Mouse (Mus musculus): Measurements from ENCODE around the gene Helt.

Helt gene

DNA sequence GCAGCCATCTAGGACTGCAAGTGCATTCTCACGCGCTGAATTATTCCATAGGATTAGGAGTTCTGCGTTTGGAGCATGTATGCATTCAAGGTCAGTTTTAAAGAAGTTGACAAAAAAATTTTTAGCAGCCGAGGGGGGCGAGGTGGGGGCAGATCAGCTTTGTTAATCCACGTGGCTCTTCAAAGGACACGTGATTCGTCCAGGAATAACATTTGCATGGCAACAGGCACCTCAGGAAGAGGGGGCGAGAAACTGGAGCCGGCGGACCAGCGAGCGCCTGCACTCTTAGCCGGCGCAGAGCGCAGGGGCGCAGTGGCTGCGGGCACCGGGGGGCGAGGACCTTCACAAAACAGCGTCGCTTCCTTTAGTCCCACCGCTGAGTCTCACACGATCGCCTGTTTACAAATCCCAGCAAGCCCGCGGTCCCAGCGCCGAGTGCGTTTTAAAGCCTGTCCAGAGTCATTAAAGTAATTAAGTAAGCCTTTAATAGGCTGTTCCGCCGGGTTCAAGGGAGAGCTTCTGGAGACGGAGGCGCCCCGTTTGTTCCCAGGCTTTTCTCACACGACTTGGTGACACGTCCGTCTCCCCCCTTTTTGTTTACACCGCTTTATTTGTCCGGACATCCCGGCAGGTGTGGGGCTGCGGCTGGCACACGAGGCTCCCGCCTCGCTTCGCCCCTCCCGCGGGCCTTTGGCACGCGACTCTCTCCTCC is at the start of gene Helt:
TSS of gene Helt (minus strand) at position 491 of the 712 bp plus-strand sequence.
- no peak for DNase-seq (ENCODE audit: low read depth, low spot score)

DNA sequence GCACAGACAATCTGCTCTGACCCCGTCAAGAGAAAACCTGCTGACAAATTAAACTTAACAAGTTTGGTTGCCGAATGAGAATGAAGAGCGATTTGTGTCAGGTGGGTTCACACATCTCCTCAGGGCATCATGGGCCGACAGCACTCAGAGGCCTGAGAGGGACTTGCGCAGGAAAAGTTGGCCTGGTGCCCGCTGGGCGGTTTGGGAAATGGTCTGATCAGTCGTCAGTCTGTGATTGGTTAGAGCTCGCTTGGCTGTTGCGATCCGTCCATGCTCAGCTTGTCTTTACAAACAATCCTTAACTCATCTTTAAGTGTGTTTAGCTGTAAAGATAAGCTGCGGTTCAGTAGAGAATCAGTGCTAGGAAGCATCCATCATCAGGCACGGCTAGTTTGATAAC is 47.8 kb upstream of the Helt start:
- DNase-seq (ENCODE audit: low read depth, low spot score) = no peak

DNA sequence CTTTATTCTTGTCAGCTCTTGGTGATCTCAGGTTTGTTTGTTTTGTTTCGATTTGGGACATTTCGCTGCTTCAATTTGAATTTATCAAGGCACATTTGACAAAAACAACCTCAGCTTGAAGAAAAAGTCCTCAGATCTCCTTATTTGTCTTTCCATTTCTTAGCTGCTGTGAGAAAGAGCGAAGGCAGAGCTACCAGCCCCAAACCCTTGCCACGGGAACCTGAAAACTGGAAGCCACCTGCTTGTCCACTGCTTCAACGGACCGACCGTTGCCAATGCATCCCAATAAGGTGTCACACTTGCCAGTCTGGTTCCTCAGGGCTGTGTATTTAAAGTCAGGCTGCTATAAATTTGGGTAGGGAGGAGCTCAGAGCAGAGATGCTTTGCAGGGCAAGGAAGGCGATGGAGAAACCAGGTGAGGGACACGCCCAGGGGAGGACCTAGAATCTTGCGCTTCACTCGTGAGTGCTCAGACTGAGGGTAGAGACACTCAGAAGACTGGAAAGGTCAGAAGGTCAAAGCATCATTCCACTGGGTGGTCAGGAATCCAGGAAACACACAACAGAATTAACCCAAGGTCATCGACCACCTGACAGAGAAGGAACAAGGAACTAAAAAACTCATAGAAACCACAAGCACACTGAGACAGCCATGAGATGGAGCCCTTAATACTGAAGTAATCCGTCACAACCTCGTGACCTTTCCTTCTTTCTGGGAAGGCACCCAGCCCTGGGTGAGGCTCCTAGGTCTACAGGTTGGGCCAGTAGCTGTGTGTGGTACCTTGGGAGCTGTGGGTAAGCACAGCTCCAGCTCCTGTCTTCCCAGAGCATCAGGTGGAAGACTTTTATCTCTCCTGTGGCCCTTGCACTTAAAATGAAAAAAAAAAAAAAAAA is 46.2 kb upstream of the Helt start:
- DNase-seq (ENCODE audit: low read depth, low spot score) = no peak

DNA sequence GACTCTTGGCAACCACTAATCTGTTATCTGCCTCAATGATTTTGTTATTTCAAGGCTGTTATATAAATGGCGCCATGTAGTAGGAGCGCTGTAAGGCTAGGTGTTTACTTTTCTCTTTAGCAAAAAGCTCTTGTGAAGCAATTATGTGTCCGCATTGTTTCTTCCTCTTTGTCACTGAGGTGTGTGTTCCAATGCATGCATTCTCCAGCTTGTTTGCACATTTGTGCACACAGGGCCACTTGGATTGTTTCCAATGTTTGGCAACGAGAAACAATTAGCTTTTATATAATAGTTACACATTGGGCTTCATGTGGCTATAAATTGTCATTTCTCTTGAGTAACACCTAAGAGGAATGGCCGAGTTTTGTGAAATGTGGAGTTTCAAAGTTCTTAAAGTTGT is 44.8 kb upstream of the Helt start:
- no peak for DNase-seq (ENCODE audit: low read depth, low spot score)

DNA sequence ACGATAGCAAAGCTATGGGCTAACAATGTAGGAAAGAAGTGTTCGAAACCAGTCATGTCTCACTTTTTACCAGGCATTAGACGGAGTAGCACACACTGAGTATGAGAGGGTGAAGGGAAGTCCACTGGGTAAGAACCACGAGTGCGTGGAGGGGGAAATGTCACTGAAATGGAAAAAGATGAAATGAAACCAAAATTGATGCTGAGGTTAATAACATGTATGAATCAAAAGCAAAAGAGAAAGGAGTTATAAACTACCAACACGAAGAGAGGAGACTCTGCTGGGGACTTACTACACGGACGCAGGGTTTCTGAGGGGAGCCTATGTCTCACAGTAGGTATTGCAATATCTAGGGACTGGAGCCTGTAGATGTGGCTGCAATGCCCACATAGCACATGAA is 41.9 kb upstream of the Helt start:
- DNase-seq (ENCODE audit: low read depth, low spot score) = no peak

DNA sequence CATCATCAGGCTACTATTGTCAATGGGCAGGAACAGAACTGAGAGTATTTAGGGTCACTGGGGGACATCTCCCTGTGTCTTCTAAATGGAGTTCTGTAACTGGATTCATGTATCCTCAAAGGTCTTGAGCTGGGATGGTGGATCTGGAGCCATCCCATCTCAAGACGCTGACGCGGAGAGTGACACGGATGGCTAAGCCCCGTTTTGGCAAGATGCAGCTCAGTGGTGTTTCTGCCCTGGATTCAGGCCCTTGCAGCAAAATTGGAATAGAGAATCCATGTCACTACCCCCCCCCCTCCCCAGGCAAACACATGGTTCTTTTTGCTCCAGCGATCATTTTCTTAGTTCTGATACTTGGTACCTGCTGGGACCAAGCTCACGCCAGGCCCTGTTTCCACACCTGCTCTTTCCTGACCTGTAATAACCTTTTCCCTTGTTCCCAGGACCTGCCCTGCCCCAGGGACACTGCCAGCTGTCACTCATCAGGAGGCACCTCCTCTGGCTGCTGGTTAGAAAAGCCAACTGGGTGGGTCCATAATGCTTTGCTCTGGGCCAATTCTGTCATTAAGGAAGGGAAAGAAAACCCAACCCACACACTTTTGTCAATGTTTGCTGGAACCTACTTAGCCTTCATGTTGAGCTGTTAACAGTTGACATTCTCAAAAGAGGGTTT is 38.1 kb upstream of the Helt start:
- no peak for DNase-seq (ENCODE audit: low read depth, low spot score)

DNA sequence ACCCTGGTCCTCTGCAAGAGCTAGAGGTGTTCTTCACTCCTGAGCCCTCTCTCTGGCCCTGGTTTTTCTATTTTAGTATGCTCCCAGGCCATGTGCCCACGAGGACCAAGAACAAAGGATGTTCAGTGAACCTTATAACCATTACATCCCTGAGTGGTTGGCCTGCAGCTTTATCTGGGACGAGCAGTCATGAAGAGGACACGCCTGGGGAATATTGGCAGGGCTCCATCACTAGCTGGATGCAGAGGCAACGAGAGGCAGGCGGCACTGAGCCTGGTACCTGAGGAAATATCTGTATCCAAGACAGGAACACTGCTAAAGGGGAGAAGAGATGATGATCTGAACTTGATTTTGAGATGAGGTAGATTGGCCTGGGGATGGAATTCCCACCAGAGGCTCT is 37.3 kb upstream of the Helt start:
- no peak for DNase-seq (ENCODE audit: low read depth, low spot score)

DNA sequence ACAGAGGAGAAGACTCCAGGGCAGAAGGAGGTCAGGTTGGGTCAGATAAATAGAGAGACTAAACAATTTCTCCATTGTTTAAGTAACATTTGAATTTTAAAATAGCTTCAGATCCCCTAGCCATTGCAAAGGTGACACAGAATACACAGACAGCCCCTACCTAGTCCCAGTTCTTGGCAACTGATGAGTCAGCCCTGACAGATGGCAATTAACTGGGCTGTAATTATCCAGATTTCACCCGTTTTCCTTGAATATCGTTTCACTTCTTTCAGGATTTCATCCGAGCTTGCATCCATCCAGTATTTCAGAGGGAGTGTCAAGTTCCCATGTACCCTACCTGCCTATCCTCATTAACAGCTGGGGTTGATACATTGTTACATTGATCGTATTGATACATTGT is 34.9 kb upstream of the Helt start:
- no peak for DNase-seq (ENCODE audit: low read depth, low spot score)

DNA sequence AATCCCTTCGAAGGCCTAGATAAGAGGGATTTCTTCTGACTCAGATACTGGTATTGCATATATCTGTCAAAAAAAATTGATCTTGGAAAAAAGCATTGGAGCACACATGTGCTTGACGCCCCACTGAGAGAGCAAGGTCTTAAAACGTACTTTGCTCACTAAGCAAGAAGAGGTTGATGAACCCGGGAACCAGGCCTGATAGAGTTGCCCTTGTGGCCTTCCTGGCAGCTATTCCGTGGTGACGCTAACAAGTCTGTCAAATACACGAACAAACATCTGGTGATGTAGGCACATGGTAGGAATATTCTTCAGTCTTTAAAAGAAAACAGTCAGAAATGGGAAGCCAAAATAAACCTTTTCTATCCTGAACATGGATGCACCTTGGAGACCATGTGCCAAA is 32.8 kb upstream of the Helt start:
- no peak for DNase-seq (ENCODE audit: low read depth, low spot score)

DNA sequence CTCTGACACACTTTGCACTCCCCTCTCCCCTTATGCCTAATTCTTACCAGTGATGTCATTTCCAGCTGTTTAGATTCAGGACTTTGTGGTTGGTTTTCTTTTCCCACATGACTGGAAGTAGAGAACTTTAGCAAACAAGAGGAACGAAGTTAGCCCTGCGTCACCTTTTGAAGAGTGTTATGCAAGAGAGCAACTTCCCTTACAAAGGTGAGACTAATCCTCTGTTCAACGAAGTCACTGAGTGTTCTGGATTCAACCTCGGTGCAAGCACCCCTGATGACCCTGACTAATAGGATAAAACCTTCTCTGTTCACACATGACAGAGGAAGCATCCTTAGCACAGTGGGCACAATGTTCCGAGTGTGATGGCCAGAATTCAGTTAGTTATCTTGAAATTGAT is 32.2 kb upstream of the Helt start:
- no peak for DNase-seq (ENCODE audit: low read depth, low spot score)

DNA sequence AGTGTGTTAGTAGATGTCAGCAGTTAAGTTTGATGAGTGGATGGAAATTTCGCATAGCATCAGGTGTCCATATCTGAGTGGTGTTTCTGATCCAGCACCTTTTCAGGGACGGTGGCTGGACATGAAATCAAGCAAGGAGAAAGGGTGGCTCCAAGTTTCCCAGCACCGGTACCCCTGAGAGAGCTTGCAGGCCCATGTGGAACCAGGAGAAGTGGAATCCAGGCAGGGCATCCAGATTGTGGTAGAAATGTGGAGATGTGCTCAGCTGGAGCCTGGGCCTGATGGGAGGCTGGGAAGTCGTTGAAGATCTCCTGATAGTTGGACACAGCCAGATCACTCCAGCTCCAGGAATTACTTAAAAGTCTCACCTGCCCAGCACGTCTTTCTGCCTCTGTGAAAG is 30.2 kb upstream of the Helt start:
- no peak for DNase-seq (ENCODE audit: low read depth, low spot score)

DNA sequence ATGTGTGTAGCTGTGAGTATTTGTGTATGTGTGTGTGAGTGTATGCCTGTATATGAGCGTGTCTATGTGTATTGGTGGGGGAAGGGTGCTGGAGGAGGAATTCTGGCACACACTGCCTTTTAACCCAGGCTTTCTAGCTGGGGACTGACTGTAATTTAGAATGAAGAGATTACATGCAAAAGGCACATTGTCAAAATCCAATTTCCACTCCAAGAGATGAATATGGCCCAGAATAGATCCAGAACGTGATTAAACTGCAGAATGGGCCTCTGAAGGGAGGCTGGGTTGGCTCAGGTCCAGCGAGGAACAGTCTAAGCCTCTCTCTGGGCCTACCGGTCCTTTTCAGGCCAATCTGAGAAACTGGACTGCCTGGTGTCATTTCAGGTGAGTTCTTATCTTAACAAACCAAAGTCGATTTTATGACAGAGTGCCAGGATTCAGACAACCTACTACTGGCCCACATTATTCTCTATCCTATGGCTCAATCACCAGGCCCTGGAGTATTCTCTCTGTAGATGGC is 29.3 kb upstream of the Helt start:
- no peak for DNase-seq (ENCODE audit: low read depth, low spot score)

DNA sequence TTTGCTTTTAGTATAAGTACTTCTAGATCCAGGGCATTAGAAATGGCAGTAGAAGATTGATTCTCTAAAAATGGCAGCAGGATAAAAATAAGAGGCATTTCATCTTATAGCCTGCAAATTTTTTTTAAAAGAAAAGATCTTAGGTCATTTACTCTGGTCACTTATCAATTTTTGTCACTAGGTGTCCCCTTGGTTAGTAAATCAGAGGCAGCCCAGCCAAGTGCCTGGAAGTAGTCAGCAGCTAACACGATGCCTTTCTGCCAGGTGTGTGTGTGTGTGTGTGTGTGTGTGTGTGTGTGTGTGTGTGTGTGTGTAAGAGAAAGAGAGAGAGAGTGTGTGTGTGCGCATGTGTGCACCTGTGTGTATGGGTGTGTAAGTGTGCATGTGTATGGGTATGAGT is 28.4 kb upstream of the Helt start:
- no peak for DNase-seq (ENCODE audit: low read depth, low spot score)

DNA sequence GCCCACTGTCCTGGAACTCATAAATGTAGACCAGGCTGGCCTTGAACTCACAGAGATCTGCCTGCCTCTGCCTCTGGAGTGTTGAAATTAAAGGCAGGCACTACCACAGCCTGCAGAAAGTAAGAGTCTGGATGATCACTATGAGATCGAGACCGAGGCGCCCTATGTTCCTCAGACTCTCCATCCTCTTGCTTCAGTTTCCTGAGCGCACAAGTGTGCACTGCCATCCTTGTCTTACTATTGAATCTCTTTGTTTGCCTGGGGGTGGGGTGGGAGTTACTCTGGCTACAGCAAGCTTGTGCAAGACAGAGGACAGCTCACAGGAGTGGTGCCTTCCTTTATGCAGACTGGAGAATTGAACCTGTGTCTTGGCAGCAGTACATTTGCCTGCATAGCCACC is 27.9 kb upstream of the Helt start:
- no peak for DNase-seq (ENCODE audit: low read depth, low spot score)

DNA sequence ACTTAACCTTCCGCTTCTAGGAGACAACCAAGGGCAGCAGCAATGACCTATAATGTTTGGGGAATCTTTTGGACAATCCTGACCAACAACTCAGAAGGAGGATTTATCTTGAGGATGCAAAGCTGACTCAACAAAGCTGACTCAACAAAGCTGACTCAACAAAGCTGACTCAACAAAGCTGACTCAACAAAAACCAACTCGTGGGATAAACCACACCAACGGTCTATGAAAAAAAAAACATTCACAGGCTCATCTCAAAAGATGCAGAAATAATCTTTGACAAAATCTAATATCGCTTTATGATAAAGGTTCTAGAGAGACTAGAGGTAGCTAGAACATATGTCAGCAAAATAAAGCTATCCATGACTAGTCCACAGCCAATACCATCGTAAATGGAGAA is 24.3 kb upstream of the Helt start:
- no peak for DNase-seq (ENCODE audit: low read depth, low spot score)

DNA sequence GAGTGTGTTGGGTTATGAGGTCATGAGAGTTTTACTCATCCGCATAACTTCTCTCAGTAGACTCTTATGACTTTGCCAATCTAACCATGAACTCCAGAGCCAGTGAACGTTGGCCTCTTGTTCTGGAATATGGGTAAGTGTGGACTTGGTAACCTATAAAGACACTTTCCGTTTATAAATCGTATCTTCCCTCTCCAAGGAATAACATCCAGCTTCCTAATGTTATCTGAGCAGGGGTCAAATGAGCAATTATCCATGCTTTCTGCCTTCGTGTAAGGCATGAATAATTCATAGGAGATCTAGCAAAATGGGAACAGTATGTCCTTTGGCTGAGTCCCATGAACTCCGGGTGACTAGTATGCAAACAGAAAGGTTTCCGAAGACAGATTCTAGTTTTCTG is 22.7 kb upstream of the Helt start:
- DNase-seq (ENCODE audit: low read depth, low spot score) = no peak

DNA sequence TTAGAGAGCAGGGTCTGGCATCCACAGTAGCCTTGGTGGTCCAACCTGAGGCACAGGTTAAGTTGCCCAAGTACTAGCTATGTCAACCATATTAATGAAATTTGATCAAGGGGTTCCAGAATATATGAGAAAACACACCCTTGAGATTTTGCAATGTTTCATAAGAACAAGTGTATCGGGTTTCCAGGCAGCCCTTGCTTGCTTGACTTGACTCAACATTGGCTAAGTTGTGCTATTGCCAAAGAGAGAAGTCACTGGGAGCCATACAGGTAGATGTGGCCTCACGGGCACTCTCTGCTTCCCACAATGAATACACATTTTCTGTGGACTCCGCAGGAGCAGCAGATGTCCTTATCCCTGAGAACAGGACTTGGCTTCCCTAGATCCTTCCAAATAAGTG is 19.3 kb upstream of the Helt start:
- no peak for DNase-seq (ENCODE audit: low read depth, low spot score)

DNA sequence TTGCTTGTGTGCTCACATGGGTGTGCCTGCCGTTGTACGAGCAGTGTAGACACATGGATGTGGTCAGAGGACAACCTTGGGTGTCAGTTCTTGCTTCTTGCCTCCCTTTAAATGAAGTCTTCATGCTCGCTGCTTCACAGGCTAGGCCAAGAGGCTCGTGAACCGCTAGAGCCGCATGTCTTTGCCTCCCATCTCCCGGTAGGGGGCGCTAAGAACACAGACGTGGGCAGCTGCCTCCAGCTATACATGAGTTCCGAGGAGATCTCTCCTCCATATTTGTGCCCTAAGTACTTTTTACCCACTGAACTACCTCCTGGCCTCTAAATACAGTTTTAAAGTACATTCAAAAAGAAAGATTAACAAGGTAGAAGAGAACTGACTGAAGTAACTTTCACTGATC is 16.7 kb upstream of the Helt start:
- peak; percentile 85 for DNase-seq (ENCODE audit: low read depth, low spot score)

DNA sequence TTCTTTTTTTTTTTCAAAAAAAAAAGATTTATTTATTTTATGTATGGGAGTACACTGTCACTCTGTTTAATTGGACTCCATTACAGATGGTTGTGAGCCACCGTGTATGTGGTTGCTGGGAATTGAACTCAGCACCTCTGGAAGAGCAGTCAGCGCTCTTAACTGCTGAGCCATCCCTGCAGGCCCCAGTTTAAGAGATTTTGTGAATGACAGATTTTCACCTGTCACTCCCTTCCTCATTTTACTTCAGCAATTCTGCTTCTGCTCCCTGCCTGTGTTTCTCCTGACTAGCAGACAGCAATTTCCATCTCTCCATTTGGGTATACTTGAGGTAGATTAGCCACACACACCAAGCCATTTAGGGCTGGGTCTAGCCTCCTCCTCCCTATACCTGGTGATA is 13.7 kb upstream of the Helt start:
- DNase-seq (ENCODE audit: low read depth, low spot score) = no peak

DNA sequence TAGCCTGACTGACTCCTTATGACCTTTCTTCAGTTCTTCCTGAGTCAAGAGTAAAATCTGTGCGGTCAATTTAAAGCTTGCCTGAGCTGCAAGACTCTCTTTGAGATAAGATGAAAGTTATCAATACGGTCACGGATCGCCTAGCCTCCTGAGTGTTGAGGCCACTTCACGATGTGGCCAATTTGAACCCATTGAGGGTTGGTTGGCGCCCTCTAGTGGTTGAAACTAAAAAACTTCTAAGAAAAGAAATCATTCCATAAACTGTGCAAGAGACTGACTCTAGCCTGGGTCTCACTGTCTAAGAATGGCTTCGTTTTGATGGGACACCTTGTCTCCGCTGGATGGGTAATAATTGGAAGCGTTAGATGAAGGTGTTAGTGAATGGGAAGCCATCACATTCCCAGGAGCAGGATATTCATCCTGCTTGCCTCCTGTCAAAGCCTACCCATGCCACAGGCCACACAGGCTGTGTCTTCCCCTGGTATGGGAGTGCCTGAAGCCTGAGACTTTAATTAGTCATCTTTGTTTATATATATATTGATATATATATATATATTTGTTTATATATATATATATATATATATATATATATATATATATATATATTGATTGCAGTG is 11.4 kb upstream of the Helt start:
- peak; percentile 48 for DNase-seq (ENCODE audit: low read depth, low spot score)

DNA sequence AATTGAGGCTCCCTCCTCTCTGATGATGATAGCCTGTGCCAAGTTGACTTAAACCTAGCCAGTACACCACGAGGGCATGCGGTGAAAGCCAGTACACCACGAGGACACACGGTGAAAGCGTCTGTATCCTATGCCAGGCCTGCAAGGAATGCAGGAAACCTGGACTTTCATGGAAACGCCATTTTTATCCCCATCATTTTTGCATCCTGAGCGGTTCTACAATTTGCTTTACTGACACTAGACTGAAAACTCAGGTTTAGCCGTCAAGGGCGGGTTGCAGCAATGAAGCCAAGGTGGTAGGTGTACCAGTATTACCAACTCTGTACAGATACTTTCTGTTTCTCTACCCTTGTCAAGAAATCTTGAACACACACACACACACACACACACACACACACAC is 7.7 kb upstream of the Helt start:
- no peak for DNase-seq (ENCODE audit: low read depth, low spot score)

DNA sequence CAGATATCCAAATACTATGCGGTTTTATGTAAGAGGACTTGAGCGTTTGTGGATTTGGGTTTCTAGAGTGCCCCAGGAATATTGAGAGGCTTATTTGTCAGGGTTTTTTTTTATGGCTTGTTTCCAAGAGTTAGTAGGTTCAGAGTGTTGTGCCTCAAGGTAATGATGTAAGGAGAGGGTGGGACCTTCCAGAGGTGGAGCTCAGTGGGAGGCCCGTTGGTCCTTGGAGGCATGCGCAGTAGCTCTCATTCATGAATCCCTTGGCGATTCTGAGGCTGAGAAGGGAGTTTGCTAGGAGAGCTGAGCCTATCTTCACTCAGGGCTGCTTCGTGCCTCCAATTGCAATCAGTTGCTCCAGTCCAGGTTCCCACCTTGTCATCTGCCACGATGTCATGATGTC is 4.4 kb upstream of the Helt start:
- no peak for DNase-seq (ENCODE audit: low read depth, low spot score)

All from skeletal muscle tissue, adult 2 months (tissue).